Mouse (Mus musculus): ENCODE results near the gene Tmx1. TPM values are rescaled to one million over a fixed set of nuclear protein-coding genes. Genes with fewer than 3 reads are reported as not detected.
A peak's percentile ranks its signal among the peaks of the same experiment; 100 is the strongest.

The Tmx1 gene
- polyA plus RNA-seq, 1 experiment from 2014 or later = 139 TPM

GRCm38 (mm10) chr12:70494494-70495281, 41.8 kb downstream of the Tmx1 start:
- 59% methylated on average over 10 of the region's 10 CpGs for WGBS
- ATAC-seq (ENCODE audit: low read depth) = peak; percentile 62; the same call in 1 of the 2 replicates
- Histone ChIP-seq H3K36me3 (no peaks in the 10 kb centered on the region), H3K27ac (replicated peaks) (no peak overlapping the region), H3K27me3 (no peaks in the 10 kb centered on the region), H3K4me3 (no peak overlapping the region), H3K4me2 (no peak overlapping the region), H3K4me1 (replicated peaks) (peaks cover 16% of the 10 kb centered on the region), H3K9me3 (peaks cover 5% of the 10 kb centered on the region; the same call in 1 of the 2 replicates), H3K9ac (no peak overlapping the region)

- 56% methylated on average over 4 of the region's 4 CpGs for WGBS
- no peaks in the 10 kb centered on the region for H3K36me3 ChIP-seq
- no peaks in the 10 kb centered on the region for H3K27me3 ChIP-seq
- H3K9me3 ChIP-seq = peaks cover 5% of the 10 kb centered on the region; the same call in 1 of the 2 replicates
- no peak for ATAC-seq (ENCODE audit: low read depth)
- no peak overlapping the region for H3K27ac ChIP-seq (replicated peaks)
- no peak overlapping the region for H3K9ac ChIP-seq
- peaks cover 16% of the 10 kb centered on the region for H3K4me1 ChIP-seq (replicated peaks)
- H3K4me3 ChIP-seq = no peak overlapping the region
- no peak overlapping the region for H3K4me2 ChIP-seq
These were observed 42.5 kb downstream of the Tmx1 start for GRCm38 (mm10) chr12:70495282-70495922.

- no peak for ATAC-seq (ENCODE audit: low read depth)
- Histone ChIP-seq H3K27ac (replicated peaks) (peak overlapping the region; percentile 74), H3K4me3 (no peak overlapping the region), H3K4me2 (no peak overlapping the region), H3K4me1 (replicated peaks) (peaks cover 16% of the 10 kb centered on the region), H3K36me3 (no peaks in the 10 kb centered on the region), H3K27me3 (no peaks in the 10 kb centered on the region), H3K9ac (no peak overlapping the region), H3K9me3 (peaks cover 5% of the 10 kb centered on the region; the same call in 1 of the 2 replicates)
- WGBS = 61% methylated on average over 3 of the region's 3 CpGs
These were observed 45.2 kb downstream of the Tmx1 start for GRCm38 (mm10) chr12:70498091-70498490.

GRCm38 (mm10) chr12:70505971-70506370, 53.1 kb downstream of the Tmx1 start:
- no peaks in the 10 kb centered on the region for H3K27me3 ChIP-seq
- no peak overlapping the region for H3K4me2 ChIP-seq
- H3K36me3 ChIP-seq = no peaks in the 10 kb centered on the region
- H3K4me1 ChIP-seq (replicated peaks) = no peaks in the 10 kb centered on the region
- no peak overlapping the region for H3K4me3 ChIP-seq
- 82% methylated on average over 5 of the region's 5 CpGs for WGBS
- no peak overlapping the region for H3K9ac ChIP-seq
- H3K27ac ChIP-seq (replicated peaks) = no peak overlapping the region
- ATAC-seq (ENCODE audit: low read depth) = no peak
- no peaks in the 10 kb centered on the region for H3K9me3 ChIP-seq

GRCm38 (mm10) chr12:70512023-70512422, 59.1 kb downstream of the Tmx1 start:
- Histone ChIP-seq H3K27ac (replicated peaks) (no peak overlapping the region), H3K27me3 (no peaks in the 10 kb centered on the region), H3K9ac (no peak overlapping the region), H3K4me1 (replicated peaks) (no peaks in the 10 kb centered on the region), H3K4me2 (no peak overlapping the region), H3K36me3 (no peaks in the 10 kb centered on the region), H3K4me3 (no peak overlapping the region), H3K9me3 (no peaks in the 10 kb centered on the region)
- no peak for ATAC-seq (ENCODE audit: low read depth)
- WGBS = 88% methylated on average over 5 of the region's 5 CpGs

GRCm38 (mm10) chr12:70512431-70512830, 59.5 kb downstream of the Tmx1 start:
- Histone ChIP-seq H3K9me3 (no peaks in the 10 kb centered on the region), H3K27me3 (no peaks in the 10 kb centered on the region), H3K9ac (no peak overlapping the region), H3K4me2 (no peak overlapping the region), H3K36me3 (no peaks in the 10 kb centered on the region), H3K4me3 (no peak overlapping the region), H3K27ac (replicated peaks) (no peak overlapping the region), H3K4me1 (replicated peaks) (no peaks in the 10 kb centered on the region)
- 84% methylated on average over 2 of the region's 2 CpGs for WGBS
- ATAC-seq (ENCODE audit: low read depth) = no peak

Other genes with a start within 250 kb of the Tmx1 start
- 6.4 and 9.8 TPM in 2 replicates for gene Pygl, start 221.6 kb upstream of the Tmx1 start, polyA plus RNA-seq (2015; fragmentation: Nextera tagmentation; extraction: Ambion mirVana)
- 61.0 and 62.3 TPM in 2 replicates for gene Trim9, start 105.5 kb upstream of the Tmx1 start, polyA plus RNA-seq (2015; fragmentation: Nextera tagmentation; extraction: Ambion mirVana)